Mouse (Mus musculus) neural tube, embryonic 15.5 days (tissue): Measurements from ENCODE around the gene Bzw1. TPM values are rescaled to one million over a fixed set of nuclear protein-coding genes. Genes with fewer than 3 reads are reported as not detected.
"Not testable (repeated sequence)": the region's sequence is repeated elsewhere in the genome, so short reads cannot be mapped to it uniquely, and the experiment has no call there.

Experiments
- ATAC-seq: fragments of 200-750 bp; cut with Nextera tagmentation; 2 replicates; pipeline ENCODE4 v1.8.0; 2017; ENCODE audit warnings: mild to moderate bottlenecking, moderate TSS enrichment, moderate library complexity; ENCODE audit not compliant: low FRiP score
- H3K27ac ChIP-seq: fragments of 300-500 bp; sonication (generic); replicated peaks from 2 replicates; pipeline ENCODE4 v1.5.1; 2015; ENCODE audit warnings: mild to moderate bottlenecking, inconsistent platforms
- H3K27me3 ChIP-seq: fragments of 300-500 bp; sonication (generic); replicated peaks from 2 replicates; pipeline ENCODE4 v1.6.1; 2015; ENCODE audit warnings: inconsistent platforms
- H3K36me3 ChIP-seq: fragments of 300-500 bp; sonication (generic); 2 replicates; pipeline ENCODE4 v1.6.1; 2015; ENCODE audit warnings: inconsistent platforms
- H3K4me1 ChIP-seq: fragments of 300-500 bp; sonication (generic); 2 replicates; pipeline ENCODE4 v1.6.1; 2015; ENCODE audit warnings: inconsistent platforms
- H3K4me2 ChIP-seq: fragments of 300-500 bp; sonication (generic); 2 replicates; pipeline ENCODE4 v1.6.1; 2015; ENCODE audit warnings: inconsistent platforms, mild to moderate bottlenecking, moderate library complexity
- H3K4me3 ChIP-seq: fragments of 300-500 bp; sonication (generic); replicated peaks from 2 replicates; pipeline ENCODE4 v1.5.1; 2015; ENCODE audit warnings: mild to moderate bottlenecking, inconsistent platforms
- H3K9ac ChIP-seq: fragments of 300-500 bp; sonication (generic); replicated peaks from 2 replicates; pipeline ENCODE4 v1.6.1; 2015; ENCODE audit warnings: mild to moderate bottlenecking, inconsistent platforms
- H3K9me3 ChIP-seq: fragments of 300-500 bp; sonication (generic); replicated peaks from 2 replicates; pipeline ENCODE4 v1.6.1; 2016; ENCODE audit warnings: inconsistent platforms
- WGBS: fragments of 180-500 bp; shearing (Covaris S2); methylation state at CpG from one replicate; pipeline ENCODE4 v1.1.7; 2015; ENCODE audit warnings: mixed read lengths; 5-methylcytosine and 5-hydroxymethylcytosine counted together
- polyA plus RNA-seq: library from polyadenylated mRNA; unstranded; fragments of >200 nt; fragmentation: Nextera tagmentation; extraction: Ambion mirVana; gene quantifications from 2 replicates; pipeline ENCODE4 v1.2.1, GENCODE M21; 2015

Bzw1 gene
- polyA plus RNA-seq, 1 experiment from 2014 or later, result 300 TPM

GRCm38 (mm10) chr1:58369716-58370115 lies 23.0 kb upstream of the Bzw1 start:
- Histone ChIP-seq H3K9ac (no peak overlapping the region), H3K4me2 (no peak overlapping the region), H3K4me1 (no peaks in the 10 kb centered on the region), H3K27ac (no peak overlapping the region), H3K36me3 (no peaks in the 10 kb centered on the region), H3K4me3 (no peak overlapping the region), H3K9me3 (no peaks in the 10 kb centered on the region), H3K27me3 (no peaks in the 10 kb centered on the region)
- ATAC-seq, result no peak
- 84% methylated on average over 2 of the region's 2 CpGs for WGBS

GRCm38 (mm10) chr1:58374266-58374665 lies 18.4 kb upstream of the Bzw1 start:
- H3K9ac ChIP-seq, H3K4me3 ChIP-seq, H3K4me2 ChIP-seq, ATAC-seq, H3K36me3 ChIP-seq, H3K27ac ChIP-seq, H3K9me3 ChIP-seq, H3K27me3 ChIP-seq, H3K4me1 ChIP-seq: not testable (repeated sequence)
- 86% methylated on average over 2 of the region's 2 CpGs for WGBS

GRCm38 (mm10) chr1:58375574-58376147 lies 17.0 kb upstream of the Bzw1 start:
- Histone ChIP-seq H3K27ac (no peak overlapping the region), H3K27me3 (no peaks in the 10 kb centered on the region), H3K36me3 (no peaks in the 10 kb centered on the region), H3K4me2 (no peak overlapping the region), H3K9ac (no peak overlapping the region), H3K4me3 (no peak overlapping the region), H3K9me3 (no peaks in the 10 kb centered on the region), H3K4me1 (no peaks in the 10 kb centered on the region)
- ATAC-seq, result no peak
- 76% methylated on average over 3 of the region's 3 CpGs for WGBS

- Histone ChIP-seq H3K27ac (no peak overlapping the region), H3K9ac (no peak overlapping the region), H3K36me3 (no peaks in the 10 kb centered on the region), H3K27me3 (no peaks in the 10 kb centered on the region), H3K4me2 (no peak overlapping the region), H3K4me1 (no peaks in the 10 kb centered on the region), H3K4me3 (no peak overlapping the region), H3K9me3 (no peaks in the 10 kb centered on the region)
- ATAC-seq, result no peak
- 74% methylated on average over 5 of the region's 5 CpGs for WGBS
Measured at GRCm38 (mm10) chr1:58382586-58383281, 10.0 kb upstream of the Bzw1 start.

GRCm38 (mm10) chr1:58391421-58392267 lies 1.1 kb upstream of the Bzw1 start:
- Histone ChIP-seq H3K27ac (peak overlapping the region; percentile 100), H3K36me3 (peaks cover 18% of the 10 kb centered on the region), H3K4me2 (peak overlapping the region; percentile 60), H3K4me1 (peaks cover 25% of the 10 kb centered on the region), H3K9me3 (no peaks in the 10 kb centered on the region), H3K9ac (peak overlapping the region; percentile 98), H3K4me3 (peak overlapping the region; percentile 94), H3K27me3 (no peaks in the 10 kb centered on the region)
- no peak for ATAC-seq
- WGBS, result 43% methylated on average over 19 of the region's 19 CpGs

GRCm38 (mm10) chr1:58392268-58392651 lies 438 bp upstream of the Bzw1 start:
- Histone ChIP-seq H3K27ac (peak overlapping the region; percentile 100), H3K4me3 (peak overlapping the region; percentile 94), H3K4me1 (peaks cover 25% of the 10 kb centered on the region), H3K27me3 (no peaks in the 10 kb centered on the region), H3K9ac (peak overlapping the region; percentile 98), H3K9me3 (no peaks in the 10 kb centered on the region), H3K36me3 (peaks cover 24% of the 10 kb centered on the region), H3K4me2 (peak overlapping the region; percentile 60)
- ATAC-seq, result peak; percentile 39; the same call in 1 of the 2 replicates
- WGBS, result under 1% methylated on average over 16 of the region's 16 CpGs

- H3K36me3 ChIP-seq, result peaks cover 35% of the 10 kb centered on the region
- H3K9ac ChIP-seq, result peak overlapping the region; percentile 98
- peak; percentile 62 for ATAC-seq
- H3K4me1 ChIP-seq, result peaks cover 25% of the 10 kb centered on the region
- WGBS, result under 1% methylated on average over 63 of the region's 90 CpGs
- peak overlapping the region; percentile 72 for H3K4me2 ChIP-seq
- H3K4me3 ChIP-seq, result peak overlapping the region; percentile 94
- H3K27ac ChIP-seq, result peak overlapping the region; percentile 100
- H3K9me3 ChIP-seq, result no peaks in the 10 kb centered on the region
- no peaks in the 10 kb centered on the region for H3K27me3 ChIP-seq
Measured at GRCm38 (mm10) chr1:58393284-58394195, 842 bp downstream of the Bzw1 start.

- no peak overlapping the region for H3K4me3 ChIP-seq
- H3K36me3 ChIP-seq, result peaks cover 52% of the 10 kb centered on the region
- H3K4me2 ChIP-seq, result no peak overlapping the region
- H3K4me1 ChIP-seq, result peaks cover 25% of the 10 kb centered on the region
- 95% methylated on average over 3 of the region's 3 CpGs for WGBS
- no peak overlapping the region for H3K27ac ChIP-seq
- no peaks in the 10 kb centered on the region for H3K27me3 ChIP-seq
- H3K9ac ChIP-seq, result no peak overlapping the region
- no peaks in the 10 kb centered on the region for H3K9me3 ChIP-seq
- ATAC-seq, result no peak
Measured at GRCm38 (mm10) chr1:58395341-58395740, 2.6 kb downstream of the Bzw1 start.

- WGBS, result 93% methylated on average over 1 of the region's 1 CpGs
- Histone ChIP-seq H3K27me3 (no peaks in the 10 kb centered on the region), H3K27ac (no peak overlapping the region), H3K4me1 (peaks cover 21% of the 10 kb centered on the region), H3K4me3 (no peak overlapping the region), H3K9ac (no peak overlapping the region), H3K36me3 (peaks cover 60% of the 10 kb centered on the region), H3K9me3 (no peaks in the 10 kb centered on the region), H3K4me2 (no peak overlapping the region)
- ATAC-seq, result no peak
Measured at GRCm38 (mm10) chr1:58396179-58396578, 3.5 kb downstream of the Bzw1 start.

GRCm38 (mm10) chr1:58397731-58398130 lies 5.0 kb downstream of the Bzw1 start:
- H3K4me1 ChIP-seq, result peaks cover 13% of the 10 kb centered on the region
- H3K36me3 ChIP-seq, result peaks cover 74% of the 10 kb centered on the region
- H3K27me3 ChIP-seq, result no peaks in the 10 kb centered on the region
- no peak overlapping the region for H3K4me2 ChIP-seq
- no peak overlapping the region for H3K9ac ChIP-seq
- ATAC-seq, result no peak
- H3K9me3 ChIP-seq, result no peaks in the 10 kb centered on the region
- no peak overlapping the region for H3K27ac ChIP-seq
- 95% methylated on average over 6 of the region's 6 CpGs for WGBS
- no peak overlapping the region for H3K4me3 ChIP-seq

- no peak for ATAC-seq
- H3K4me3 ChIP-seq, result no peak overlapping the region
- no peaks in the 10 kb centered on the region for H3K27me3 ChIP-seq
- H3K4me1 ChIP-seq, result no peaks in the 10 kb centered on the region
- H3K4me2 ChIP-seq, result no peak overlapping the region
- no peaks in the 10 kb centered on the region for H3K9me3 ChIP-seq
- no peak overlapping the region for H3K9ac ChIP-seq
- WGBS, result 89% methylated on average over 6 of the region's 6 CpGs
- H3K27ac ChIP-seq, result no peak overlapping the region
- peaks cover 82% of the 10 kb centered on the region for H3K36me3 ChIP-seq
Measured at GRCm38 (mm10) chr1:58401396-58401795, 8.7 kb downstream of the Bzw1 start.
